Mouse (Mus musculus): ENCODE data around the gene Lrrc4c.

Lrrc4c gene

GRCm38 (mm10) chr2:96853797-96854196 is 535.8 kb downstream of the Lrrc4c start:
- no peak for DNase-seq (ENCODE audit: low spot score in 2 of 2)

- DNase-seq (ENCODE audit: low spot score in 2 of 2): no peak
Measured at GRCm38 (mm10) chr2:96876062-96876461, 558.1 kb downstream of the Lrrc4c start.

DNA sequence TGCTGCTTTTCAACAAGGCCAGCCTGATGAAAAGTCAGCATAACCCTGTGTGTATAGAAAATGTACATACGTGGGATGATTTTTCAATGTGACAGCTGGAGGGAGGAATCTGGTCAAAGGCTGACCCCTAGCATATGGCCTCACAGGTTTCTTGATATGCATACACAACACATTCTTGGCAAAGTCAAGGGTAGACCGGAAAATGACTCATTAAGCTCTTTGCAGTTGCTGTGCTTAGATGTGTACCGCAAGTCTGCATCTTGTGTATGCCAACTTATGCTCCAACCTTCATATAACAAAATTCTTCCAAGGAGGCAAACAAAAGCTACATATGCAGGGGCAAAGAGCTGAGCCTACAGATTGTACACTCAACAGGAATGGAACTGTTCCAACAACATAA is 631.6 kb downstream of the Lrrc4c start:
- no peak for DNase-seq (ENCODE audit: low spot score in 2 of 2)

- no peak for DNase-seq (ENCODE audit: low spot score in 2 of 2)
Measured at GRCm38 (mm10) chr2:96999521-96999920, 681.6 kb downstream of the Lrrc4c start.

DNA sequence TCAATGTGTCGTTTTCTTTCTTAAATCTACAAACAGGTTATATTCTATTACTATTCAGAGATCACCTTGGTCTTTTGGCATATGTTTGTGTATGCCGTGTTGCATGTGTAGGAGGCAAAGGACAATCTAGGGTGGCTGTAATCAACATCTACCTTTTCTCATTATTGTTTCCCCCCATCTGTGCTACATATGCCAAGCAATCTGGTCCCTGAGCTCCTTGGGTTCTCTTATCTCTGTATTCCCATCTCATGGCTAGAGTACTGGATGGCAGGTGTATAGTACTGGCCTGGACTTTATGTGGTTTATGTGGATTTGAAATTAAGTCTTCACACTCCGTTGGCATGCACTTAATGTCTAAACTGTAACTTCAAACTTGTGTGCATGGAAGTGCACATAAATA is 700.4 kb downstream of the Lrrc4c start:
- no peak for DNase-seq (ENCODE audit: low spot score in 2 of 2)

GRCm38 (mm10) chr2:97026991-97027390 is 709.0 kb downstream of the Lrrc4c start:
- no peak for DNase-seq (ENCODE audit: low spot score in 2 of 2)

DNA sequence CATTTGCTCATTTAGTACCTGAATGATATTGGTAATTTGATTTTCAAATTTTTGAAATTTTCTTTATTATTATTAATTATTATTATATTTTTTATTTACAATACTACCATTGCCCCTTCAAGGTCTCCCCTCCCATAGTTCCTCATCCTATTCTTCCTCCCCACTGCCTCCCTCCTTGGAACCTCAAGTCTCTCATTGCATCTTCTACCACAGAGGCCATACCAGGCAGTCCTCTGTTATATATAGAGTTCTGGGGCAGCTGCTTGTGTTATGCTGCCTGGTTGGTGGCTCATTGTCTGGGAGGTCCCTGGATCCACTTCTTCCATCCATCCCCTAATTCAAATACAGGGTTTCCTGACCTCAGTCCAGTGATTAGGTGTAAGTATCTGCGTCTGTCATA is 709.6 kb downstream of the Lrrc4c start:
- no peak for DNase-seq (ENCODE audit: low spot score in 2 of 2)

- no peak for DNase-seq (ENCODE audit: low spot score in 2 of 2)
Measured at GRCm38 (mm10) chr2:97036401-97036800, 718.4 kb downstream of the Lrrc4c start.

DNA sequence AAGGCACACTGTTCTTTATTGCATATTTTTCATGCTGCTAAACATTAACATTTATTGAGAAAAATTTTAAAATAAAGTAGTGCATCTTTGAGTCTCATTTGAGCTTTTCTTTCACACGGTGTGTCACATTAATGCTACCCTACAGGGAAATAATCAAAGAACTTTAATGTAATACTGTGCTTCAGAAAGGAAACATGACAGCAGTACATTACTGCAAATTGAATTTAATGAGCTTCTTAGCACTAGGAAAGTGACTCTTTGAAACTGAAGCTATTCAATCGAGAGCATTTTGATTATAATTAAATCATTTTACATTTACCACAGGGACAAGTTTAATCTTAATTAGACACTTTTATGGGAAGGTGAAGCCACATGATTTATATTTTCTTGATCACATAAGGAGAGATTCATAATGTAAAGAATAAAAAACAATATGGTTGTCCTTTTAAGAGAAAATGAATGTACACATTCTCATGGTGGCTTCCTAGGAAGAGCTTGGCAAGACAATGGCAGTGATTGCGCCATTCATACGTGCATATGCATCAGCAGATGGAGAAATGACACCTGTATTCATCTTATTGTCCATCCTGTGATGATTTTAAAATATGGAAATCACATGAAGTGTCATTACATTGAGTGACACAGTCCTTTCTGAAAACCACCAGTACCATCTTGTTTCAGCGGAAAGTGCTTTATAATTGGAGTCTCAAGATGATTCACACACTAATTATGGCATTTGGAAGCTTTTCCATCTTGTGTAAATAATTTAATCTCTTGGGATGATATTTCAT is 719.2 kb downstream of the Lrrc4c start:
- DNase-seq (ENCODE audit: low spot score in 2 of 2): no peak

DNA sequence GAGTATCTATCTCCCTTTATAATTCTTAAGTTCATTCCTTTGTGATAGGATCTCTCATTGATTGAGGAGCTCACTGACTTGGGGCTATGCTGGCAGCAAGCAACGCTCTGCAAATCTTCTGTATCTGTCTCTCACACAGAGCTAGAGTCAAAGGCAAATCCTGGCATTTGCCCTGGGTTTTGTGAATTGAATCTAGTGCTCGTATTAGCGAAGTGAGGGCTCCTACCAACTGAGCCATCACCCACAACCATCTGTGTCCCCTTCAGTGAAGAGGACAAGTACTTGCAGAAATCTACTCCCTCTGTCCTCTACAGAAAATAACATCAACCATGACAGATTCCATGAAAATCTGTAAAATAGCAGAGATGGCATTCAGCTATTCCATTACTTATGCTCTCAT is 726.0 kb downstream of the Lrrc4c start:
- no peak for DNase-seq (ENCODE audit: low spot score in 2 of 2)

- DNase-seq (ENCODE audit: low spot score in 2 of 2): no peak
Measured at GRCm38 (mm10) chr2:97045628-97046027, 727.7 kb downstream of the Lrrc4c start.

GRCm38 (mm10) chr2:97080156-97080555 is 762.2 kb downstream of the Lrrc4c start:
- DNase-seq (ENCODE audit: low spot score in 2 of 2): no peak

- DNase-seq (ENCODE audit: low spot score in 2 of 2): no peak
Measured at GRCm38 (mm10) chr2:97097965-97098364, 780.0 kb downstream of the Lrrc4c start.

DNA sequence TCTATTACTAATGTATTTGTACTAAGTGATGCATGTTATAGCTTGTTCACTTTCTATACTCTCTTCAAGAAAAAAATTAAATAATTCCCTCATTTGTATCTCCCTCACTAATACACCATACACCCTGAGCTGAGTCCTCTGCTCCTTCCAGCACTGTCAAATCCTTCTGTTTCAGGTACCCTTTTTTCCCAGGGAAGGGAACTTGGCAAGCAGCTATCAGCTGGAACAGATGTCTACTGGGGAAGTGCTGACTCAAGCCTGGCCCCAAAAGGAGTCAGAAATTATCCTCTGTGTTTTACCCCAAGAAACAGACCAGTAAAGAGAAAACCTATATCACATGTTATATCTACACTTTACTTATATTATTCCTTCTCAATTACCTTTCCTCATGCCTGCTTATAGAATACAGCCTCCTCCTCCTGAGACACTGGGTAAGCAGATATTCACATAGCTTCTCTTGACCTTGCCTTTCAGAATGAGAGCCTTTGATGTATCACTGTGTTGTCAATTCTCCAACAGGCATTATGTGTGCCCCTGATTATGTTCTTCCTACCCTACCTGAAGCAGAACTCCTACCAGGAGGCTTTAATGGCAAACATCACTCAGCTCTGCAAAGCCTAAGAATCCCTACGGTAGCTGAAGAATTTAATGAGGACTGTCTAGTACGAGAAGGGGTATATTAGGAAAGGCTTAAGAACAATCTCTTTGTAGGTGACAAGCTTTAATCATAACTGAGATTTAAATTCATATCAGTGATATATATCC is 785.6 kb downstream of the Lrrc4c start:
- DNase-seq (ENCODE audit: low spot score in 2 of 2): no peak

DNA sequence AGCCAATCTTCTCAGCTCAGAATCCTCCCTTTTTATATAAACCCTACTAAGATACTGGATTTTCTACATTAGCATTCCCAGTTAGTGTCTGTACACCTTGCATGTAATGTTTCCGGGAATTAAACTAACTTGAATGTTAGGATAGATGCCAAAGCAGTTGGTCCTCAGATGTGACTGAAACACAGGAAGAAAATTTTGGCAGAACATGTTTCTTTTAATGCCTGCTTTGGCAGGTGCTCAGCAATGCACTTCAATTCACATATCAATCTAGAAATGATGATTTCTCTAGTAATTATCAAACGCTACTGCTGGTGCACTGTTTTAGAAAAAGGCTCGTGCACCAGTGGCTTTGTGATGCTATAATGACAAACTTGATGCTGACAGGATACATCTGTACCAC is 806.3 kb downstream of the Lrrc4c start:
- no peak for DNase-seq (ENCODE audit: low spot score in 2 of 2)

DNA sequence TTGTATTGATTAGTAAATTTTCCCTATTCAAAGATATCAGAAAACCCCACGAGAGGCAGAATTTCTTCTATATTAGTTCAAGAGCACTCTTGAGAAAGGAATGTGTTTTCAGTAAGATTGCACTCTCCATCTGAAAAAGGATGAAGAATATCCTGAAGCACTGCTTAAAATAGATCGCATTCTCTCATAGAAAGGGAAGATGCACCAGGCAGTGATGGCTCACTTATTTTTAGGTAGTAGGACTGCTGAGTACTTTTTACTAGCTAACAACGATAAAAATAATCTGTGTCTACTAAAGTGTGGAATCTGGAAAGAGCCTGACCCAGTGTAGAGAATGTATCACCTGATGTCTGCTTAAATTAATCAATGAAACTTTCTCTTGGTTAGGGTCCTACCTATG is 820.5 kb downstream of the Lrrc4c start:
- no peak for DNase-seq (ENCODE audit: low spot score in 2 of 2)

DNA sequence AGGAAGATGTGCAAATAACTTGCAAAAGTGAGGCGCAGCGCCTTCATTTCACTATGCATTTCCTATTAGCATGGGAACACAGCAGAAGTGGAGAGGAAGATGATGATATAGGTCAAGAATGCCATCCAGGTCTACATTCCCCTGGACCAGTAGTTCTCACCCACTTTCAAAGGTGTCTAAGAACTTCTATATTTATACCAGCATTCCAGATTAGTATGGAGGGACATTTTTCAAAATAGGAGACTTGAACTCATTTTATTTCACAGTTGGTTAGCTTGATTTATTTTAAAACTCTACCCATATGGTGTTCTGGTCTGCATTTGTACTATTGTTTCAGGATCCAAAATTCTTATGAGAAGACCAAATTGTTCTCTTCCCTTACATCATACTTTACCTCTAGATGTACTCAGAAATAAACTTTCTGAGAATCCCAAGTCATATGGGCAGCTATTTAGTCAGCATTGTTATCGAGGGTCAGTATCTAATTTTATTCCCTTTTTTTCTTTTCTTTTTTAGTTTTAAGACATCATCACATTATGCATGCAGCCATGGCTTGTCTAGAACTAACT is 833.7 kb downstream of the Lrrc4c start:
- no peak for DNase-seq (ENCODE audit: low spot score in 2 of 2)

DNA sequence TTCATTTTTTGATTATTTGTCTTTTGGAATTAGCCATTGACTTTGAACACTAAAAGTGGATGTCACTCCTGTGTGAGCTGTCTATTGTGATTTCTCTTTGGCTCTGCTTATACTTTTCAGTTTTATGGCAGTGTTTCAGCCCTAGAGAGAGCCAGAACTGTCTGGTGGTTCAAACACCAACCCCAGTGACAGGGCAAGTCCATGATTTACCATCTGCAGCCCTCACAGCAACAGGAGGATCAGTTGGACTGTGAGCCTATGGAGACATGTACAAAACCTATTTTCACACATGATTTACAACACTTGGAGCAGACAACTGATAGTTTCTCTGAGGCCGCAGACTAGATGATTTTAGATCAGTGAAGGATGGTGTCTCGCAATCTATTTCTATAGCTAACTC is 847.8 kb downstream of the Lrrc4c start:
- DNase-seq (ENCODE audit: low spot score in 2 of 2): no peak

DNA sequence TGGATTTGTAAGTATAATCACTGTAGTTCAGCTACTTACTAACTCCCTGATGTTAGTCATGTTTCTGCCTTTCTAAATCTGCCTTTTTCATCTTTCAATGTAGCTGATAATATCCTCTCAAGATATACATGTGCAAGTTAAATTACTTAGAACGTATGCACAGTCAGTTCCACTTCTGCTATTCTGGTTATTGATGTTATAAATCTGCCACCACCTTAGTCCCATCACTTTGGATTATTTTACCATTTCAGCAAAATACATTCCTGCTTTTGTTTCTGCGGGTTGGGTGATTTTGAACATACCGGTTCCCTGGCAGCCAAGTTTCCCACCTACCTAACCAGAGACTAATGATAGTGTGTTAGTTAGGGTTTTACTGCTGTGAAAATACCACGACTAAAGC is 860.4 kb downstream of the Lrrc4c start:
- DNase-seq (ENCODE audit: low spot score in 2 of 2): no peak

DNA sequence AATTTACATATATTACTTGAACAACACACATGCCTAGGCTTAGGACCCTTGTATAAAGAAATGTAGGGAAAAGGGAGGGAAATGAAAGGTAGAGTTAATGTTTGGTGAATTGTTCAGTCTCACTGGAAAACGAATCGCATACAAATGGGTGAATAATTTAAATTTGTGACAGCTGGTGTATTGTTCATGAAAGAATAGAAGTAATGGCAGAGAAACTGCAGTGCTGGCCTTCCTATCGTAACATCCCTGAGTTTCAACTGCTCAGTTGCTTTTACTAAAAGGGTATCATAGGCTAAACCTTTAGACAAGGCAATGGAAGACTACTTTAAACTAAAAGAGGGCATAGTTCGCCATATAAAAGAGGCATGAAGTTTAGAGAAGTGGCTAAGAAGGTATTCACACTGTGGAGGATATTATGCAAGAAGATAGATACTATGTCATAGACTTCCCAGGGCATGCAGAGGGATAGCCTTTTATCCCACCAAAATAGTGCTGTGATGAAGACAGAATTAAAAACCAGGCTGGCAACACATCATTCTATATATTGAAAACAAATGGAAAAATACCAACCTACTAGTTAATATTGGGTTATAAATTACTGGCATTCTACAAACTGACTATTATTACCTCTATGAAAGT is 879.1 kb downstream of the Lrrc4c start:
- DNase-seq (ENCODE audit: low spot score in 2 of 2): no peak

- DNase-seq (ENCODE audit: low spot score in 2 of 2): no peak
Measured at GRCm38 (mm10) chr2:97232966-97233365, 915.0 kb downstream of the Lrrc4c start.

GRCm38 (mm10) chr2:97234074-97234473 is 916.1 kb downstream of the Lrrc4c start:
- DNase-seq (ENCODE audit: low spot score in 2 of 2): no peak

All from spleen, postnatal 14 days (tissue).